Mouse (Mus musculus) cortical plate, adult 2 months (tissue): Measurements from ENCODE around the gene Large1.

Source experiments
- CTCF ChIP-seq: fragments of 200-500 bp; IDR thresholded peaks from 2 replicates; pipeline ENCODE4 v1.5.1; 2011; ENCODE audit warnings: mild to moderate bottlenecking, control low read depth, low read length; ENCODE audit not compliant: insufficient read depth; ENCODE audit errors: extremely low read depth
- POLR2A ChIP-seq: fragments of 200-500 bp; IDR thresholded peaks from 2 replicates; pipeline ENCODE4 v1.6.1; 2011; ENCODE audit warnings: mild to moderate bottlenecking, low read length, control low read depth; ENCODE audit not compliant: insufficient read depth; ENCODE audit errors: extremely low read depth

- TF ChIP-seq CTCF, result no peak
- no peak for TF ChIP-seq POLR2A
Observed at GRCm38 (mm10) chr8:73132080-73132479, 221.3 kb downstream of the Large1 start.
